In genomic region chr13:48104766-48105165, GRCm38 (mm10) we compare ENCODE assay signal across 25 mouse cellular contexts.
DNase-seq lines count a peak whose midpoint lies in the region; TF ChIP-seq lines count a peak whose summit lies in the region.
"Had no signal": no experiment of that assay in that cellular context is flagged by ENCODE, and none has a peak within 500 bp of the region (broad histone marks: within the 10 kb centered on the region; RNA-seq: fewer than 3 reads in every experiment).

No protein-coding gene starts in this region.

- intact Hi-C loops in left cerebral cortex, postnatal 10 days (cut with DNase I): no loop called here

- peaks cover 25% of the 10 kb centered on the region for H3K4me1 ChIP-seq in embryonic facial prominence, embryonic 10.5 days
- H3K4me1 ChIP-seq: heart, embryonic 12.5 days; liver, embryonic 12.5 days; stomach, embryonic 15.5 days had no signal

- no peaks in the 10 kb centered on the region for H3K79me2 ChIP-seq in C2C12 (ENCODE audit: control insufficient read depth, insufficient read depth)

- no peaks in the 10 kb centered on the region for H3K36me3 ChIP-seq in C2C12 (ENCODE audit: control insufficient read depth, insufficient read depth)
- H3K36me3 ChIP-seq in embryonic facial prominence, embryonic 10.5 days (replicated peaks): no peaks in the 10 kb centered on the region
- H3K36me3 ChIP-seq: G1E; heart, embryonic 12.5 days; hindbrain, embryonic 13.5 days; liver, embryonic 12.5 days; stomach, embryonic 15.5 days had no signal

- no peaks in the 10 kb centered on the region for H3K79me3 ChIP-seq in C2C12 (ENCODE audit: low read depth)

- H3K4me3 ChIP-seq in C2C12 (ENCODE audit: insufficient read depth, poor library complexity, severe bottlenecking): no peak overlapping the region
- H3K4me3 ChIP-seq in embryonic facial prominence, embryonic 10.5 days: no peak overlapping the region
- H3K4me3 ChIP-seq: forebrain, embryonic 13.5 days; heart, embryonic 12.5 days; hindbrain, embryonic 13.5 days; liver, embryonic 12.5 days; stomach, embryonic 15.5 days had no signal

- no peaks in the 10 kb centered on the region for H3K27me3 ChIP-seq in C2C12 (ENCODE audit: control insufficient read depth, insufficient read depth, insufficient read length)
- peaks cover 8% of the 10 kb centered on the region; the same call in 1 of the 2 replicates for H3K27me3 ChIP-seq in embryonic facial prominence, embryonic 10.5 days (replicated peaks; ENCODE audit: low read depth, poor library complexity, severe bottlenecking)
- H3K27me3 ChIP-seq: heart, embryonic 12.5 days; hindbrain, embryonic 13.5 days; liver, embryonic 12.5 days; stomach, embryonic 15.5 days had no signal

- H3K9me3 ChIP-seq in embryonic facial prominence, embryonic 10.5 days: no peaks in the 10 kb centered on the region
- H3K9me3 ChIP-seq: forebrain, embryonic 13.5 days; heart, embryonic 12.5 days; hindbrain, embryonic 13.5 days; liver, embryonic 12.5 days; stomach, embryonic 15.5 days had no signal

- H3K27ac ChIP-seq in embryonic facial prominence, embryonic 10.5 days (replicated peaks): no peak overlapping the region
- H3K27ac ChIP-seq: liver, embryonic 12.5 days; stomach, embryonic 15.5 days had no signal

- DNase-seq in kidney, postnatal 14 days: peak; percentile 28
- DNase-seq in kidney, adult 18-20 months: no peak
- DNase-seq in lung, postnatal 14 days: peak; percentile 5
- DNase-seq in lung, postnatal 36 days: no peak
- DNase-seq in embryonic facial prominence, embryonic 10.5 days (ENCODE audit: low spot score): peak; percentile 18
- DNase-seq in ovary, adult 18-20 months (ENCODE audit: low spot score): no peak
- no peak for DNase-seq in left cerebral cortex, postnatal 10 days (ENCODE audit: extremely low spot score in 1 of 2, low spot score in 2 of 2)
- DNase-seq: adrenal gland, postnatal 25 days; cerebellum, adult 18-20 months; cerebellum, postnatal 10 days; gastrocnemius, postnatal 25 days; heart, postnatal 4 days; left cerebral cortex, postnatal 4 days; liver, postnatal 0 days; midbrain, embryonic 14.5 days; retina, postnatal 1 day; right cerebral cortex, postnatal 14 days; thymus, postnatal 14 days had no signal

- no peak for TF ChIP-seq CTCF in C2C12 (IDR thresholded peaks at IDR 0.05; ENCODE audit: control insufficient read depth, insufficient read depth, insufficient read length)

- WGBS in embryonic facial prominence, embryonic 10.5 days: 67% methylated on average over 6 of the region's 6 CpGs

- no peak overlapping the region for H3ac ChIP-seq in C2C12 (ENCODE audit: control insufficient read depth, insufficient read length, low read depth)

TF ChIP-seq in C2C12, 6 proteins besides CTCF, POLR2A, EP300 and RAD21:
- no peak for TF ChIP-seq CEBPB (IDR thresholded peaks at IDR 0.05; ENCODE audit: low read depth)
- peak; percentile 47 for TF ChIP-seq FOSL1 (IDR thresholded peaks at IDR 0.05; ENCODE audit: insufficient read depth, low read length, poor library complexity, severe bottlenecking)

Comparison
In these comparisons a context has a peak if more than half of its experiments do, and no peak if none do; other contexts are left out.
1. DNase-seq: peak in kidney, postnatal 14 days (single experiment), lung, postnatal 14 days (single experiment) and embryonic facial prominence, embryonic 10.5 days (single experiment); none in kidney, adult 18-20 months (single experiment), lung, postnatal 36 days (single experiment), ovary, adult 18-20 months (single experiment) and left cerebral cortex, postnatal 10 days (0 of 2).